Mouse (Mus musculus) MEL (cell line): ENCODE results near the gene P3h4.

Experiments
- KAT2A ChIP-seq: conservative IDR thresholded peaks from 2 replicates; pipeline ENCODE4 v1.6.1; 2012; ENCODE audit warnings: low read depth, low read length, improper control_type of control experiment, inconsistent platforms
- MYC ChIP-seq: IDR thresholded peaks from 2 replicates; pipeline ENCODE4 v1.6.1; 2011; ENCODE audit warnings: low read depth, mild to moderate bottlenecking, low read length, improper control_type of control experiment, moderate library complexity
- POLR2A ChIP-seq, 2 experiments: IDR thresholded peaks; 2 replicates each; pipeline ENCODE4 v1.6.1; 2011 to 2012; ENCODE audit warnings: low read length in 2 of 2, mild to moderate bottlenecking in 2 of 2, control low read depth in 1 of 2, improper control_type of control experiment in 1 of 2, low read depth in 1 of 2, moderate library complexity in 1 of 2; ENCODE audit not compliant: control insufficient read depth in 1 of 2, insufficient read depth in 1 of 2, poor library complexity in 1 of 2
- POLR2AphosphoS2 ChIP-seq: IDR thresholded peaks from 2 replicates; pipeline ENCODE4 v1.6.1; 2011; ENCODE audit warnings: low read length, improper control_type of control experiment
- POLR2AphosphoS5 ChIP-seq: IDR thresholded peaks from 2 replicates; pipeline ENCODE4 v1.6.1; 2012; ENCODE audit warnings: low read depth, borderline replicate concordance, mild to moderate bottlenecking, inconsistent platforms, low read length, moderate library complexity, mixed read lengths
- ZNF384 ChIP-seq: IDR thresholded peaks from 2 replicates; pipeline ENCODE4 v1.6.1; 2012; ENCODE audit warnings: low read depth, mild to moderate bottlenecking, inconsistent platforms, low read length, improper control_type of control experiment

DNA sequence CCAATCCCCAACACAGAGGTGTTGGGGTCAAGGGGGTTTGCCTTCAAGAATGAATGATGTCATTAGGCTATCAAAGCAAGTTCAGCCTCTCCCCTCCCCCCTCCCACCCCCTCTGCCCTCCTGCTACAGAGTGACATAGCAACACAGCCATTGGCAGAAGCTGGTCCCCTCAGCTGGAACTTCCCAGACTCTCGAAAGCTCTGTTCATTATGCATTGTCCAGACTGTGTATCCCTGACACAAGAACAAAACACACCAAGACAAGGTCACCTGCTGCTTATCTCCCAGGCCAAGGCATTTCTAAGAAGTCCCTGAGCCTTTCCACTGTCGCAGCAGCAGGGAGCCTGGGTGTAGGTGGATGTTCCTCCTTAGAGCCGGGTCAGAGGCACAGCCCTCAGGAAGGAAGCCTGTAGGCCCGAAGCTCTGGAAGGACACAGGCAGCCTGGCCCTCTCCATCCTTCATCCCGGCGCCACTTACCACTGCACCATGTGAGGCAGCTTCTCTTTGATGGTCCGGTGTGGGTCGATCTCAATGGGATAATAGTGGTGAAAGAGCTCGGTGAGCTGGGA, 21.1 kb upstream of the P3h4 start:
- TF ChIP-seq MYC: no peak
- no peak for TF ChIP-seq POLR2AphosphoS2
- TF ChIP-seq KAT2A: no peak
- no peak for TF ChIP-seq POLR2AphosphoS5
- no peak for TF ChIP-seq POLR2A (IDR thresholded peaks at IDR 0.05; ENCODE audit: control insufficient read depth in 1 of 2, insufficient read depth in 1 of 2, low read depth in 1 of 2, low read length in 2 of 2, poor library complexity in 1 of 2)
- TF ChIP-seq ZNF384: no peak
